Mouse (Mus musculus) lung, adult 18-20 months (tissue): ENCODE results near the gene 4921536K21Rik.
A peak's percentile ranks its signal among the peaks of the same experiment; 100 is the strongest.

Experiments
- DNase-seq, 2 experiments: peaks; one replicate each; pipeline ENCODE4 v3.0.0; 2022; ENCODE audit warnings: mixed read lengths in 2 of 2

Gene 4921536K21Rik

GRCm38 (mm10) chr11:3910513-3911310 is 15.8 kb upstream of the 4921536K21Rik start:
- peak; percentile 42 to 56 for DNase-seq

- DNase-seq = no peak
Measured at GRCm38 (mm10) chr11:3909236-3909635, 14.3 kb upstream of the 4921536K21Rik start.

- DNase-seq = no peak
Measured at GRCm38 (mm10) chr11:3905446-3905845, 10.5 kb upstream of the 4921536K21Rik start.

DNA sequence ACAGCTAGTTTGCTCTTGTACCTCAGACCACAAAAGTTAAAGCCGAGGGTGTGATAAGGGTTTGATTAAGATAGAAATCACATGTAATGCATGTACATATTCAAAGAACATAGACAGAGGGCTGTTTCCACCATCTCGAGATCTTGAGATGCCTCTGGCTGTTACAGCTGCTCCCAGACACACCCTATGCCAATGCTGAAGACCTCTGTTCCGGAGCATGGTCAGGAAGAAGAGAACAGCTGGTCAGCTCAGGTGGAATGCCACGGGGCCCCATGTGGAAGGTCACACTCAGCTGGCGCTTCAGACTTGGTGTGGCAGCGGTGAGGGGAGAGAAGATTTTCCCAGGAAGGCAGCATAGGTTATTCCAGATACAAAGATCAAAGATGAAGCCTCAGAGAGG is 9.8 kb upstream of the 4921536K21Rik start:
- DNase-seq = no peak

DNA sequence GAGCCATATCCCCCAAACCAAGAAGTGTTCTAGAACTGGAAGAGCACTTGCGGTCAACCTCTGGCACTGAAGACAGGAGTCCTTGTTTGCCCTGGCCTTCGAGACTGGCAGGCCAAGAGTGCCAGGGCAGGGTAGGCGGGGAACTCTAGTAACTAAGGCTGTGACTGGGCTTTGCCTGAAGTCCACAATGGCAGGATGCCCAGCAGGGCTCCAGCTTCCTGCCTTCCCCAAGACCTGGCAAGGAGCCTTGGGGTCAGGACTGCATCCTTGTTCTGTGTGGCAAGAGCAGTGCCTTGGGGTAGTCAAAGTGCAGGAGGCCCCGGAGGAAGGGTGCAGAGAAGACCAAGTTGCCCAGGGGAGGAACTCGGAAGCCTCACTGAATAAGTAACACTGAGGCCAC is 8.1 kb upstream of the 4921536K21Rik start:
- peak; percentile 93 to 96 for DNase-seq

- peak in 1 of 2 experiments; percentile 53 for DNase-seq
Measured at GRCm38 (mm10) chr11:3902516-3902915, 7.6 kb upstream of the 4921536K21Rik start.

- no peak for DNase-seq
Measured at GRCm38 (mm10) chr11:3900296-3900695, 5.4 kb upstream of the 4921536K21Rik start.

DNA sequence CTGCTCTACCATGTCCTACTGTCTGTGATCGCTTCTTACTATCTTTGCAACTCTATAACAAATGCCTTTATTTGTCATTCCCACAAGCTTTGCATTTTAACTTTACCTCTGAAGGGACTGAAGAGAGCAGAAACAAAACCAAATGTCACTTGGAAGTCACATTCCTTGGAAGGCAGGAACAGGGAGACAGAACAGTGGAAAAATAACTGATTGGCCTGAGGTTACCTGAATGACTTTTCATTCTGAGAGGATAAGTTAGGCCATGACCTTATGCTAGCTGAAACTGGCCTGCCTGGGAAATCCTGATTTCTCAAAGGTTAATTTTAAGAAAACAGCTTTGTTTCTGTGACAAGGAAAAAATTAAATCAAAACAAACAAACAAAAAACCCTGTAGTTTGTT is 1.0 kb upstream of the 4921536K21Rik start:
- DNase-seq = no peak

DNA sequence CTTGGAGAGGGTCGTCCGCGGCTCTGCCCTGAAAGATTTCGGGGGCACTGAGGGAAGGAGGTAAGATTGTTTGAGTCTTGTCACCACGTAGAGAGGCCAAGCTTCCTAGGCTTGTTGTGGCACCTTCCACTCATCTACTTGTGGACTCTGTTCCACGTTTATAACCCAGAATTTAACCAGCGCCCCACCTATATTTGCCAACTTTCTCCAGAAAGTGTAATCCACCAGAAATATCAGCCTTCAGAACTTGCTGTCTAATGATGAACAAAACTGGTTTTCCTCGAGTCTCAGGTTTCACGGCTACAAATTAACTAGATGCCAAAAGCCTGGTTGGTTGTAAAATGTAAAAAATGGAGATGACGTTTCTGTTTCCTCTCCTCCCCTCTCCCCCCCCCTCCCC is 560 bp upstream of the 4921536K21Rik start:
- DNase-seq = peak in 1 of 2 experiments; percentile 19

GRCm38 (mm10) chr11:3893970-3894369 is 928 bp downstream of the 4921536K21Rik start:
- DNase-seq = no peak

- DNase-seq = no peak
Measured at GRCm38 (mm10) chr11:3887331-3887730, 7.6 kb downstream of the 4921536K21Rik start.

DNA sequence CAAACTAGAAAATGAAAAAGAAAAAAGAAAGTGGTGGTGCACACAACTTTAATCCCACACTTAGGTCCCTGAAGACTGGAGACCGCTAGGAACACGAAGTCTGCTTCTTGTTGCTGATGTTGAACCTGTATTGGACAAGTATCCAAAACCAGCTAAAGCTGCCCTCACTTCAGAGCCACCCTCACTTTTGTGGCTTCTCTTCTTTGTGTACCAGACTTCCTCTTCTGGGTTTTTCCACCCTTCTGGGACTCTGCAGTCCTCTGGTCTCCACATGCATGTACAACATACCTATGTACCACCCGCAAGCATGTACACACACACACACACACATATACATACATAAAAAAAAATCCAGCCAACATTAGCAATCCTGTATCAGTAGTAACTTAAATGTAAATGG is 11.2 kb downstream of the 4921536K21Rik start:
- DNase-seq = no peak

- DNase-seq = peak; percentile 60 to 71
Measured at GRCm38 (mm10) chr11:3879836-3880235, 15.1 kb downstream of the 4921536K21Rik start.

DNA sequence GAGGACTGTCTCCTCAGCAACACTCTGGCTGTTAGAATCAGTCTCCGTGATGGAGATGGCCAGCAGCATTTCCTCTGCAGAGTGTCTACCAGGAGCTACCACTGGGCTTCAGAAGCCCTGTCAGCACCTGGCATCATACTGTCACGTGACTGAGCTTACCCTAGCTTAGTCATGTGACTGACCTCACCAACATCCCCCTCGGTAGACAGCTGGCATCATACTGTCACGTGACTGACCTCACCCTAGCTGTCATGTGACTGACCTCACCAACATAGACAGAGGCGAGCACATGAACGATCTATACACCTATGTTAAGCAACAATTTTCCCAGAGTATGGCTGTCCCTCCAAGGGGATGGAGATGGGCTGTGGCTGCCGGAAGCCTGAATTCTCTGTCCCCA is 16.2 kb downstream of the 4921536K21Rik start:
- DNase-seq = no peak

- DNase-seq = no peak
Measured at GRCm38 (mm10) chr11:3876419-3876818, 18.5 kb downstream of the 4921536K21Rik start.

- DNase-seq = no peak
Measured at GRCm38 (mm10) chr11:3864343-3864742, 30.6 kb downstream of the 4921536K21Rik start.

- peak; percentile 73 to 76 for DNase-seq
Measured at GRCm38 (mm10) chr11:3863454-3864112, 31.3 kb downstream of the 4921536K21Rik start, which contains the start of gene Osbp2. Gene Osbp2, minus strand, starts transcription at chr11:3863903.

- no peak for DNase-seq
Measured at GRCm38 (mm10) chr11:3862661-3863453, 32.0 kb downstream of the 4921536K21Rik start.

- no peak for DNase-seq
Measured at GRCm38 (mm10) chr11:3860361-3860760, 34.5 kb downstream of the 4921536K21Rik start.

GRCm38 (mm10) chr11:3859778-3860177 is 35.1 kb downstream of the 4921536K21Rik start:
- DNase-seq = no peak

DNA sequence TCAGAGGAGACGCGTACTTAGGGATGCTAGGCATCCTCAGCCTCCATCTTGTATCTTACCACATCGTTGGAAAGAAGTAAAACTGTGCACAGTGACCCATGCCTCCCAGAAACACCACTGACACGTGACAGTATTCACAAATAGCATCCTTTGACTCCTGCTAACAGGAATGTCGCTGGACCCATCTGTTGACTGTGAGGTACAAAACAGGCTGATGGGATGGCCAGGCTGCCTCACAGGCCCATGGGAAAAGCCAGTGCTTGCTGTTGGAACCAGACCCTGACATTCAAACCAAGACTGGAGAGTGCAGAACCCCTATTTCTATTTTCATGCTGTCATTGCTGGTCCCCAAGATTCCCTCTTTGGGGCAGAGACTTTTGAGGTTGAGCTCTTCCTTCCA is 37.0 kb downstream of the 4921536K21Rik start:
- no peak for DNase-seq

GRCm38 (mm10) chr11:3855846-3856245 is 39.1 kb downstream of the 4921536K21Rik start:
- DNase-seq = no peak

GRCm38 (mm10) chr11:3854156-3854555 is 40.7 kb downstream of the 4921536K21Rik start:
- no peak for DNase-seq
